Mouse (Mus musculus) cerebellum, postnatal 36 days (tissue): ENCODE measurements around the gene Uaca.

Experiments used
- DNase-seq, 2 experiments: peaks; one replicate each; pipeline ENCODE4 v3.0.0; 2021 to 2022; ENCODE audit warnings: mixed read lengths in 2 of 2

Uaca gene

DNA sequence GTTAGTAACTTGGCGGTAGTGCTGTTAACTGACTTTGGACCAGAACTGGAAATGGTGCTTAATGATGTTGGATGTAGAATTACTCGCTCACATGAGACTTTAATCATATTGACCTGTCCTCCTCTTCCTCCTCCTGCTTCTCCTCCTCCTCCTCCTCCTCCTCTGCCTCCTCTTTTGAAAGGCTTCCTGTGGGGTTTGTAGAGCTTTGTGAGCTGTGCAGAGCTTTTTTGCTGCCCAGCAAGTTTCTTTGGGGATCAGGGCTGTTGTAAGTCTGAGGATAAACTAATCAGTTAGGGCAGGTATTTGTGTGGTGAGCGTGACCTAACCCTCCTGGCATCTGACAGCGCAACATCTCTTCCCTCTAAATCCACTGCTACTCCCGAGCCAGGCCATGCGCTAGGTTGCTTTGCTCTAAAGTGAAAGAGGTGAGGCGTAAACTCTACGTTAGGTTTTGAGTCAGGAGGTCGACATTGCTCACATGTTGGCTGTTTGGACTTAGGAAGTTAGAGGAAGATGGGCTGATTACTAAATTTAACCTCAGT lies 44.1 kb downstream of the Uaca start:
- no peak for DNase-seq

DNA sequence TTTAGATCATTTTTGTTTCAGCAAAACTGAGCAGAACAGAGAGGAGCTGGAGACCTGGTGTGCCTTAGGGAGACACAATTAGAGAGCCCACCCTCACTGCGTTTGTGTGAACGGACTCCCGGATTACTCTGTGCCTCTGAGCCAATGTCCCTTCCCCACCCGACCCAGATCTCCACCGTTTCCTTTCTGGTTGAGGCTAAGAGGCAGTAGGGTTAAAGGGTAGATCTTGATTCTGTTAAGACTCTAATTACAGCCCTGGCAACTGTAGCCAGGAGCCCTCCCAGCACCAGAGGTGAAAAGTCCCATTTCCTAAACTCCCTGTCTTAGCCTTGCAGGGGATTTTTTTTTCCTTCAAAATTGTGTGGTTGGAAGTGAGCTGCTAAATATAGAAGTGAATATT lies 47.1 kb downstream of the Uaca start:
- no peak for DNase-seq

DNA sequence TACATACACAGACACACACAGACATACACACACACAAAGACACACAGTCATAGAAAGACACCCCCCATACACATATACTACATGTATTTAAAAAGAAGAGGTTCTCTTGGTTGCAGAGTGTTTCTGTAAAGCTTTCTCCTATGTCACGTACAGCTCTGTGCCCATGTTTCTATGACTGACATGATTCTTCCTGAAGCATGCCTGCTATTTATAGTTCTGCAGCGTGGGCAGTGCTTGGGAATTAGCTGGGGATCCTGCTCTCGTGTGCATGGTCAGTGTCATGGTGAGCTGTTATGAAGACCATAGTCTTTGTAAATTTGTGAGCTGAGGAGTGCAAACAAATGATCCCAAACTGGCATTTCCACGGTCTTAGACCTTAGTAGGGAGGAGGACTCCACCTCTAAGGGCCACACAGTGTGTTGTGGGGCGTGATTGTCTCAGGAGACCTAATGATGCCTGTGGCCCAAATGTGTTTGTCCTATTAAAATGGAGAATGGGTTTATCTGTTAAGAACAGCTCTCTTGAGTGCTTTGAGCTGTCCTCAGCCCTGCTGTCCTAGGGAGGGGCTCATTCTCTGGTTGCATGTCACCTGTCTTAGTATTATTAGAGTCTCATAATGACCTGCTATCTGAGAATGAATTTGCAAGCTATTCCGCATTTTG lies 49.2 kb downstream of the Uaca start:
- DNase-seq: no peak

DNA sequence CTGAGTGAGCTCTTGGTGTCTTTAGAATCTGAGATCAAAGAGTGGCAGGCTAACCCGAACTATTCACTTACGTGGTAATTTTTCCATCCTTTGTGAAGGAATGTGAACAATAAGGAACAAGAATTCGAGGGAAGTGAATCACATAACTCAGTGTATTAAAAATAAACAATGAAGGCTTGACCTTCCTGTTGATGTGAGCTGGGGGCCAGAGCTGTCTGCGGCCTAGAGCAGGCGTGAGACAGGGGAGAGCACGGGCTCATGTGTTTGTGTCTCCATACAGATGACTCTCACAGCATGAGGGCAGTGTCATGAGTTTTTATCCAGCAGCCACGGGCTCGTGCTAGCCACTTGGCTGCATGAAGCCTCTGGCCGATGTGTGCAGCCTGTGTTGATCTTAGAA lies 54.4 kb downstream of the Uaca start:
- DNase-seq: no peak

DNA sequence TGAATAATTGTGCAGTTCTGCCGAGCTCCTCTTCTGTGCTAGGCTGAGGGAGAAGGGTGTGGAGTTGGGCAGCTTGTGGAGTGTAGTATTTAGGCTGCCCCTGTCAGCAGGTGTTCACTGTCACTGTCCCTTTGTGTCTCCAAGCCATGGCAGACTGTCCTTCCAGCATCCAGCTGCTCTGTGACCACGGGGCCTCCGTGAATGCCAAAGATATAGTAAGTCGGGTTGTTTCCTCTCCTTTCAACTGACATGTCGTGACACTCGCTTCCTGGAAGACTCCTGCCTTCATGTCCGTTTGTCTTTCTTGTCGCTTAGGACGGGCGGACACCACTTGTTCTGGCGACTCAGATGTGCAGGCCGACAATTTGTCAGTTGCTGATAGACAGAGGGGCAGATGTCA lies 55.6 kb downstream of the Uaca start:
- DNase-seq: no peak

DNA sequence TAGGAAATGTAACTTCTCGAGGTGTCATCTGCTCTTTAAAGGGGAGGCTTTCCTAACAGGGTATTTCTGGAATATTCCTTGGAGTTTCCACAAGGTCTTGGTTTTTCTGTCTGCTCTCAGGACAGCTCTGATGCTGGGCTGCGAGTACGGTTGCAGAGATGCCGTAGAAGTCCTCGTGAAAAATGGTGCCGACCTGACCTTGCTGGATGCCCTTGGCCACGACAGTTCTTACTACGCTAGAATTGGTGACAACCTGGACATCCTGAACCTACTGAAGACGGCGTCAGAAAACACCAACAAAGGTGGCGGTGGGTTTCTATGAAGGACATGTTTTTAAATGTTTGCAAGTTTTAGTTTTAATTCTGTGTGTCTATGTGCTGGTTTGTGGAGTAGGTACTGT lies 59.9 kb downstream of the Uaca start:
- DNase-seq: no peak

DNA sequence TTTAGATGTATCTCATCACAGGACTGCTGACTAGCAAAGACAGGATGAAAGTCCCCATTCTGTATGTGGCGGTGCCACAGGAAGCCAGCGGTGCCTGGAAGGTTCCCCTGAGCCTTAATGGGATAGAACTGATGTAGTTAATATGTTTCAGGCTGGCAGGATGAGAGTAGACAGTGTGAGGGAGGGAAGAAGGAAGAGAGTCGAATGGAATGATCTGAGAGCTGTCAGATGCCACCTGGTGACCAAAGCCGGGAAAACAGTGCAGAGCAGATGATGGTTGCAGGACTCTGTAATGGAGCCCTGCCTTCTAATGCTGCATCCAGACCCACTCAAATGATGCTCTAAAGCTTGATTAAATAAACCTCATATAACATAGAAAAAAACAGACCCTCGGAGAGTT lies 63.5 kb downstream of the Uaca start:
- peak; percentile 52 to 62 for DNase-seq

DNA sequence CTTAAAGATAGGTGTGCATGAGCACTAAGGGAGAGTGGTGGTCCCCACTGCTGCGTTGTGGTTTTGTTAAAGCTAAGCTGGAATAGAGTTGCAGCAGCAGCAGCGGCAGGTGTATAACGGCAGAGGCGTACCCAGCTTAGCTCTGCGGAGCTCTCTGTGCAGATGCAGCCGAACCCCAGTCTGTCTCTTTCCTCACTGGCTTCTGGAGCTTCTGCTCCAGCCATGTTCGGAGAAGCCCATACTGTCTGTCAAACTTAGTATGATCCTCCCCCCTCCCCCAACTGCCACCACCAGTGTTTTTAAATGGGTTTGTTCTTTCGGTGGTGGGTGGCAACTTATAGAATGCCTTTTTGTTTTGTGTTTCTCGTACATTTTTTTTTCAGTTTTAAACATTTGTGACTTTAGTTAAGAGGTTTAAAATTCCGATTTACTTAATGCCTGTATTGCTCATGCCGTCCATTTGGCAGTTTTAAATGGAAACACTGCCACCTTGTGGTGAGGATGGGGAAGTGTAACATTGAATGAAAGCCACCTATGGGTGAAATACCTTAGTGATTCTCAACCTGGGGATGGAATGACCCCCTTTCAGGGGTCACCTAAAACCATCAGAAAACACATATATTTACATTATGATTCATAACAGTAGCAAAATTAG lies 64.1 kb downstream of the Uaca start:
- DNase-seq: peak in 1 of 2 experiments; percentile 39

DNA sequence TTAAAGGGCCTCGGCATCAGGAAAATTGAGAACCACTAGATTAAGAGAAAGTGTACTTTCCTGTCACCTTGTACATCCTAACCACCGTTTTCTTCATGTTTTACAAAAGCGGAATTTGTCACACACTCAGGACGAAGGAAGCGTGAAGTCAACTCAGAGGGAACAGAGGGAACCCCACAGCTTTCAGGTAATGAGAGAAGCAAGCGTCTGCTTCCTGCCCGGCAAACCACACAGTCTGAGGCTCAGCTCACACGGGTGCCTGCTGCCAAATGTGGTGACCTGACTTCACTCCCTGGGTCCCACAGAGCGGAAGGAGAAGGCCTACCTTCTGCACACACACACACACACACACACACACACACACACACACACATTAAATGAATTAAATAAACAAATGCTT lies 64.7 kb downstream of the Uaca start:
- no peak for DNase-seq

DNA sequence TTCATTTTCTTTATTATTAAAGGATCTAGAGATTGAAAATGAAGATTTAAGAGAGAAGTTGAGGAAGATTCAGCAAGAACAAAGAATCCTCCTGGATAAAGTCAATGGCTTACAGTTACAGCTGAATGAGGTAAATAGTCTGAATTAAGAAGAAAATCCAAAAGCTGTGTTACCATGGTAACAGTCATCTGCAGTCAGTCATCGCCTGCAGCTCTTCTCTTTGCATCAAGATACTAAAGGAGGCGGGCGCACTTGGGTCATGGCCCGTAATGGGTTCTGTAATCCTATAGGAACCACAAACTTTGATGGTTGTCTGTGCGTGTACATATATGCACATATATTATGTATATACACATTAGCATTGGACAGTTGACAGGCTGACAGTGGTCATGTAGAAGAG lies 66.7 kb downstream of the Uaca start:
- DNase-seq: no peak

DNA sequence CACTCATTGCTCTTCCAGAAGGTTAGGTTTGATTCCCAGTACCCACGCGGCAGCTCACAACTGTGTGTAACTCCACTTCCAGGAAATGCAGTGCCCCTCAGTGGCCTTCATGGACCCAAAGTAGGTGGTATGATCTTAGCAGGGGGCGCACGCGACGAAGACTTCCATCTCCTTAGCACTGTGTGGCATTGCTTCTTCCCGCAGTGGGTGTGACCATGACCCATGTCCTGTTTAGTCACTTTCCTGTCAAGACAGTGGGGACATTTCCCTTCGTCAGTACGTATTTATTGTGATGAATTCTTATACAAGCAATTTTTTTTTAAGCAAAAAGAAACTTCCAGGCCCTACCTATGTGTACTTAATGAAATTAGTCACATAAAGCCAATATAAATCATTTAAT lies 70.3 kb downstream of the Uaca start:
- no peak for DNase-seq

DNA sequence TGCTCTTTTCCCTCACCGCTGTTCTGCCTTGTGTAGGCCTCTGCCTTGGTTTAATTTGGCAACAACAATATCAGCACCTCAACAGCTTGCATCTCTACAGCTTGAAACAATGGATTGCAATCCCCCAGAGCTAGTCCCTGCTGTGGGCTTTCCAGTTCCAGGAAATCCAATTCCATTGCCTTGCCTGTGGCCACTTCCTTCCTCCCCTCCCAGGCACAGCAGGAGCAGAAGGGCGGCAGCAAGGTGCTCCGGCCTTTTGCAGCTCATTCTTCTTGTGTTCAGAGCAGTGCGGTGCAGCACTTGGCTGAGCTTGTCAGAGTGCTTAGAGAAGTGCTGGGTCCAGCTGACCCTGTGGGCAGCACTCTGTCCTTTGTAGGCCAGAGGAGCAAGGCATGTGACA lies 71.5 kb downstream of the Uaca start:
- peak; percentile 35 to 44 for DNase-seq

DNA sequence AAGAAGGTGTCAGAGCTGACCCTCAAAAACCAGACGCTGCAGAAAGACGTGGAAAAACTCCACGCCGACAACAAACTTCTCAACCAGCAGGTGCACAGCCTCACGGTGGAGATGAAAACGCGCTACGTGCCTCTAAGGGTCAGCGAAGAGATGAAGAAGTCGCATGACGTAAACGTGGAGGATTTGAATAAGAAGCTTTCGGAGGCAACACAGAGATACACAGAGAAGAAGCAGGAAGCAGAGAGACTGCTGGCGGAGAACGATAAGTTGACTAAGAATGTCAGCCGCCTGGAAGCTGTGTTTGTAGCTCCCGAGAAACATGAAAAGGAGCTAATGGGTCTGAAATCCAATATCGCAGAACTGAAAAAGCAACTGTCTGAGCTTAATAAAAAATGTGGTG lies 76.1 kb downstream of the Uaca start:
- DNase-seq: no peak

DNA sequence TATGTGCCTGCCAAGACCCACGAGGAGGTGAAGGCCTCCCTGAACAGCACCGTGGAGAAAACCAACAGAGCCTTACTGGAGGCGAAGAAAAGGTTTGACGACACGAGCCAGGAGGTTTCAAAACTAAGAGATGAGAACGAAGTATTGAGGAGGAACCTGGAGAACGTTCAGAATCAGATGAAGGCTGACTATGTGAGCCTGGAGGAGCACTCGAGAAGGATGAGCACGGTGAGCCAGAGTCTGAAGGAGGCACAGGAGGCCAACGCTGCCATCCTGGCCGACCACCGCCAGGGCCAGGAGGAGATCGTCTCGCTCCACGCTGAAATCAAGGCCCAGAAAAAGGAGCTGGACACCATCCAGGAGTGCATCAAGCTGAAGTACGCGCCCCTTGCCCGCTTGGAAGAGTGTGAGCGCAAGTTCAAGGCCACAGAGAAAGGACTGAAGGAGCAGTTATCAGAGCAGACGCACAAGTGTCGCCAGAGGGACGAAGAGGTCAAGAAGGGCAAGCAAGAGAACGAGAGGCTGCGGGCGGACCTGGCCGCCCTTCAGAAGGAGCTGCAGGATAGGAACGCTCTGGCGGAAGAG lies 76.7 kb downstream of the Uaca start:
- no peak for DNase-seq

DNA sequence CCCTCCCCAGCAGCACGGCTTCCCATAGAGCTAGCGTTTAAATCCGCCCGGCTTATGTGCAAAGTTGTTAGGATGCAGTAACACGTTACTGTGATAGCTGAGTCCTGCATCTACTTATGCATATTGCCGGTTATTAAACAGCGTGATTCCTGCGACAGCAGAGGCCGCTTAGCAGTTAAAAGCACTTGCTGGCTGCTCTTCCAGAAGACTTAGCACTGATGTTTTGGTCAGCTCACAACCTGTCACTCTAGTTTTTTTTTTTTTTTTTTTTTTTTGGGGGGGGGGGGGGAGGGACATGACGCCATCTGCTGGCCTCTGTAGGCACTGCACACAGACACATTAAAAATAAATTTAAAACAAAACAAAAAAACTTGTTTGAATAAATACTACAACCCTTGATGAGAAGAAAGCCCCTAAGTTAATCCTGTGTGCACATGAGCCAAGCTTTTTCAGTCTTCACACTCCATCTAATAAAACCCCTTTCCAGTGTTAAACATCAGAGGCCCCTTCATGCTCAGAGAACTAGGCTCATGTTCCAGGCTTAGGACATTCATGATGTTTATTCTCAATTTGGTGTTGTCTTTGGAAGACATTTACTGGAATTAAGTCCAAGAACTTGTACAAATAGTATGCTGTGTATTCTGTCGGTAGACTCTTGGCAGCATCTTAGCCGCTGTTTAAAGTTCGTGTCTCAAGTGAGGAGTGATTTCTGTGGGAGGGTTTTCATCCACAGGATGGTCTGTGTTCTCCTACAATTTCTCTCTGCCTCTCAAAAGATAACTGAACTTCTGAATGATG lies 79.1 kb downstream of the Uaca start:
- DNase-seq: no peak

DNA sequence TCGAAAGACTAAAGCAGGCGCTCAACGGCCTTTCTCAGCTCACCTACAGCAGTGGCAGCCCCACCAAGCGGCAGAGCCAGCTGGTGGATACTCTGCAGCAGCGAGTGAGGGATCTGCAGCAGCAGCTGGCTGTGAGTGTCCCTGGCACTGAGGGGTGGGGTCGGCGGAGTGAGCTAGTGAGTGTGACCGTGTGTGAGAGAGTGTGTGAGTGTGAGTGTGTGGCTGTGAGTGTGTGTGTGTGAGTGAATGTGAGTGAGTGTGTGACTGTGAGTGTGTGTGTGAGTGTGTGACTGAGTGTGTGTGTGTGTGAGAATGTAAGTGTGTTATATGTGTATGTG lies 79.7 kb downstream of the Uaca start:
- DNase-seq: no peak

DNA sequence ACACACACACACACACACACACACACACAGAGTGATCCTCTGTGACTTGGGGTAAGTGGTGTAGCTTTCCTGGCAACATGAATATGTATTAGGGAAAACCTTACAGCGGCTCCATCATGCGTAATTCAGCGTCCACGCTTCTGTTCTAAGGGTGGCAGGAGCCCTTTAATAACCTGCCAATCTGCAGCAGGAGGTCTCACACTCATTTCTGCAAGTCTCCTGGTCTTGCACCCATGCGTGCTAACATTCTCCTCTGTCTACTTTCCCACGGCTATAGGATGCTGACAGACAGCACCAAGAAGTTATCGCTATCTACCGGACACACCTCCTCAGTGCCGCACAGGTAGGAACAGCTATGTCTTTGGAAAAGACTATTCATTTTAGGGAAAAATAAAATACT lies 81.7 kb downstream of the Uaca start:
- no peak for DNase-seq

DNA sequence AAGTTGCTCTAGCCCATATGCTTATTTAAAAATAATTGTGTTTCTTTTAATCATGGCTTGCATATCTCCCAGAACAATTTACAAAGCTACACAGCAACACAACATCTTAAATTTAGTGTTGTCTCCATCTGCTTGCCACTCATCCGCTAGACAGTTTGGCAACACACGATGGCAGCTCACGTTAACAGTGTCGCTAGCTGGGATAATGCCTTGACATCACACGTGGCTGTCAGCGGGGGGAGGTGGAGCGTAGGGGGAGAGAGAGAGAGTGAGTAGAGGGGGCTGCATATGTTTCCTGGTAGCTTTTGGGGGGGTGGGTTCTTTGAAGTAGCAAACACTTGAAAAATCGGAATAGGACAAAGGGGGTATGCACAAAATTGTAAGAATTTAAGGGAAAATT lies 82.2 kb downstream of the Uaca start:
- no peak for DNase-seq

DNA sequence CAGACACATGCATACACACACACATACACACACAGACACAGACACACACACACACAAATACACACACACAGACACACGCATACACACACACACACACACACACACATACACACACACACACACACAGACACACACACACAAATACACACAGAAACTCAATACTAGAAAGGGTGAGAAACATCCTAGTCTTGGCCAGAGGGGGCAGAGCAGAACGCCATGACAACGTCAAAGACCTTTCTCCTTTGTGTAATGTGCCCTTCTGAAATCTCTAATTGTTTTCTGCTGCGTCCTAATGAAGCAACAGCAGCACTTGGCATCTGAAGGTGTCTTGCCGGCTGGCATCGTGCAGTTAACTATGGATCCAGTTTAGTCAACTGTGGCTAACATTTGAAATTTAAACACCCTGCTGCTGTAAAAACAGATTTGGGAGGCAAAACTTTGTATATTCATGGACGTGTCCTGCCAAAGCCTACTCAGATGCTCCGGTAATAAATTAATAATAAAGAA lies 83.8 kb downstream of the Uaca start:
- no peak for DNase-seq

DNA sequence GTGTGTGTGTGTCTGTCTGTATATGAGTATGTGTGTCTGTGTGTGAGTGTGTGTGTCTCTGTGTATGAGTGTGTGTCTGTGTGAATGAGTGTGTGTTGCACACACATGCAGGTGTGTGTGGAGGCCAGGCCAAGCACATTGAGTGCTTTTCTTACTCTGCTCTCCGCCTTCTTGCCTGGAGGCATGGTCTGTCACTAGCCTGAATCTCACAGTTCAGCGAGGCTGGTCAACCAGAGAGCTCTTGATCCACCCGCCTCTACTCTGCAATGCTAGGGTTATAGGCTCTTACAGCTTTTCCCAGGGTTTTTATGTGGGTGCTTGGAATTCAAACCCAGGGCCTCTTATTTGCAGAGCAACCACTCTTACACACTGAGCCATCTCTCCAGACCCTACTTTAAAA lies 84.3 kb downstream of the Uaca start:
- no peak for DNase-seq

DNA sequence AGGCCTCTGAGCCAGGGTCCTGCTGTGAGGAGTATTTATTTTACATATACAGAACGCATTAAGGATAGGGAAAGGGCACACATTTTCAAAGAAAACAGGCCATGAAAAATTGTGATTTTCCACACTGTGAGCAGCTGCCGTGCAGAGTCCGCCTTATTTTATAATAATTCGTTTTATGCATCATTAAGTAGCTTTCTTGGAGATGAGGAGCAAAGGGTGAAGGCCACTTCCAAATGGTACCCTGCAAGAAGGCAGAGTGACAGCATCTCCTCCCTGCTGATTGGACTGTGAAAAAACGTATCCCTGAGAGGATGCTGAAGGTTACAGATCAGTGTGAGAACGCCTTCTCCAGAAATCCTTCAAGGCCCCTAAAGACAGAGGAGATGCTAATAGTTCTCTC lies 90.8 kb downstream of the Uaca start:
- no peak for DNase-seq

DNA sequence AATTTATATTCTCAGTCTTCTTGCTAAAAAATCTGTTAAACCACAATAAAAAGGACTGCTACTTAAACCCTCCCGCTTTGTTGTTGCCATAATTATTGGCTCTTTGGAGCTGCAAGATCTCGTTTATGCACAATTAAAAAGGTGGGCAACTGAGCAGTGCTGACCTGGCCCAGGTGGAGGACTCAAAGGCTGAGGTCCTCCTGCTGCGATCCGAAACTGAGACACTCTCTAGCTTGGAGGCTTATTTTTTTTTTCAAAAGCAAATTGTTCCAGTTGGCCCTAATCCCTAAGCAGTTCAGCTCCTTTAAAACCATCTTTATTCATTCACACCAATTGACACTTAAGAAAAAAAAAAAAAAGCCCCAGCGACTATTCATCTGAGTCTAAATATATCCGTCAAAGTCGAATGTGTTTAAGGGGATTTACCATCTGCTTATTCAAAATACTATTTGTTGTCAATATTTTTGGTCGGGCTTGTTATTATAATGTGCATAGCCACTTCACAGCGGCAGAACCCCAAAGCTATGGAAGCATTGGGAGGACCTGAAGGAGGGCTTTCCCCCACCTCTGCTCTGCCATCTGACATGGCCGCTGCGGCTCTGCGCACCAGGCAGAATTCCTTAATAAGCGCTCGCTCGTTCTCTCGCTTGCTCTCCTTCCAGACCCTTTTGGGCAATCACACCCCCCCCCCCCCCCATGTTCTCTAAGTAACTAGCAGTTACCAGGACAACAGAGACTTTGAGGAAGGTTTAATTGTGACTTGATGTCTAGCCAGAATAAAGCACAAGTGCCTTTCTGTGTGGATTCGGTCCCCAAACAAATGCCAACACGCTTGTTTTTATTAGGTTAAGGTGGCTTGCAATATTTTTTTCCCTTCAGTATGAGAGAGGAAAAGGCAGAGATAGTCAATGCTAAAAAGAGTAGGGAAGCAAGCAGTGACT lies 92.4 kb downstream of the Uaca start:
- no peak for DNase-seq
